ENCODE assay signal across 8 mouse cellular contexts in genomic region chr11:76446251-76446650, GRCm38 (mm10). TPM values are rescaled to one million over a fixed set of nuclear protein-coding genes. Genes with fewer than 3 reads are reported as not detected.
DNase-seq lines count a peak whose midpoint lies in the region; ATAC-seq and TF ChIP-seq lines count a peak whose summit lies in the region.

No protein-coding gene starts in this region.

- intact Hi-C loops in left cerebral cortex, postnatal 36 days (cut with DNase I): no loop called here

- no peak overlapping the region for H3K27ac ChIP-seq in heart, postnatal 0 days (ENCODE audit: low read depth)
- H3K27ac ChIP-seq in heart, embryonic 10.5 days: no peak overlapping the region; the same call in 1 of the 2 replicates
- peak overlapping the region; percentile 61 for H3K27ac ChIP-seq in embryonic facial prominence, embryonic 14.5 days (replicated peaks; ENCODE audit: low read depth, low read length)
- H3K27ac ChIP-seq in liver, embryonic 16.5 days (ENCODE audit: low read length): no peak overlapping the region

- H3K9ac ChIP-seq in heart, postnatal 0 days (replicated peaks; ENCODE audit: low read depth, low read length): no peak overlapping the region
- H3K9ac ChIP-seq in embryonic facial prominence, embryonic 14.5 days (ENCODE audit: low read depth, low read length): no peak overlapping the region
- H3K9ac ChIP-seq in liver, embryonic 16.5 days (ENCODE audit: low read depth, low read length): no peak overlapping the region

- H3K4me2 ChIP-seq in heart, postnatal 0 days (ENCODE audit: low read depth, low read length): no peak overlapping the region
- no peak overlapping the region for H3K4me2 ChIP-seq in embryonic facial prominence, embryonic 14.5 days (ENCODE audit: low read depth, low read length)
- H3K4me2 ChIP-seq in liver, embryonic 16.5 days (ENCODE audit: low read depth, low read length): peak overlapping the region; percentile 24; the same call in 1 of the 2 replicates

- DNase-seq in heart, postnatal 0 days (ENCODE audit: low spot score): no peak
- no peak for DNase-seq in heart, embryonic 10.5 days (ENCODE audit: low spot score)
- peak; percentile 38 for DNase-seq in G1E (ENCODE audit: low spot score)
- peak; percentile 83 for DNase-seq in embryonic facial prominence, embryonic 14.5 days (ENCODE audit: low spot score)
- DNase-seq in spleen, postnatal 14 days (ENCODE audit: low spot score in 2 of 2): no peak
- DNase-seq in left cerebral cortex, postnatal 36 days (ENCODE audit: low spot score in 2 of 2): no peak
- no peak for DNase-seq in ovary, postnatal 14 days (ENCODE audit: low spot score)

- ATAC-seq in heart, postnatal 0 days (ENCODE audit: insufficient read depth, low read depth): 0 out of 2 replicates have a peak, but pooled peaks have one; percentile 45
- ATAC-seq in G1E (ENCODE audit: extremely low read depth, insufficient number of reproducible peaks, low FRiP score, poor library complexity, severe bottlenecking): no peak
- ATAC-seq in embryonic facial prominence, embryonic 14.5 days (ENCODE audit: low read depth): no peak
- ATAC-seq in liver, embryonic 16.5 days (ENCODE audit: low read depth): 0 out of 2 replicates have a peak, but pooled peaks have one; percentile 32

- no peak for TF ChIP-seq EP300 in heart, postnatal 0 days (IDR thresholded peaks at IDR 0.05; ENCODE audit: low read depth)

- no peaks in the 10 kb centered on the region for H3K9me3 ChIP-seq in heart, postnatal 0 days (replicated peaks; ENCODE audit: control insufficient read depth, low read length)
- H3K9me3 ChIP-seq in heart, embryonic 10.5 days: no peaks in the 10 kb centered on the region
- no peaks in the 10 kb centered on the region for H3K9me3 ChIP-seq in G1E (replicated peaks)
- no peaks in the 10 kb centered on the region for H3K9me3 ChIP-seq in embryonic facial prominence, embryonic 14.5 days (ENCODE audit: control insufficient read depth, low read length)
- no peaks in the 10 kb centered on the region for H3K9me3 ChIP-seq in liver, embryonic 16.5 days (replicated peaks; ENCODE audit: control insufficient read depth, low read length)

- no peaks in the 10 kb centered on the region for H3K4me1 ChIP-seq in heart, postnatal 0 days (ENCODE audit: control insufficient read depth, insufficient read depth)
- H3K4me1 ChIP-seq in heart, embryonic 10.5 days: peaks cover 67% of the 10 kb centered on the region
- H3K4me1 ChIP-seq in G1E (ENCODE audit: insufficient read depth, low read depth, low read length): peaks cover 5% of the 10 kb centered on the region; the same call in 1 of the 2 replicates
- H3K4me1 ChIP-seq in embryonic facial prominence, embryonic 14.5 days (ENCODE audit: control insufficient read depth, insufficient read depth, low read length): peaks cover 35% of the 10 kb centered on the region
- H3K4me1 ChIP-seq in liver, embryonic 16.5 days (ENCODE audit: control insufficient read depth, low read depth, low read length): no peaks in the 10 kb centered on the region; the same call in 1 of the 2 replicates

- H3K27me3 ChIP-seq in heart, postnatal 0 days (ENCODE audit: control insufficient read depth, insufficient read depth, low read length): no peaks in the 10 kb centered on the region
- no peaks in the 10 kb centered on the region for H3K27me3 ChIP-seq in heart, embryonic 10.5 days (ENCODE audit: insufficient read depth, poor library complexity, severe bottlenecking)
- H3K27me3 ChIP-seq in G1E (ENCODE audit: insufficient read depth, low read length): peaks cover 64% of the 10 kb centered on the region
- no peaks in the 10 kb centered on the region for H3K27me3 ChIP-seq in embryonic facial prominence, embryonic 14.5 days (replicated peaks; ENCODE audit: control insufficient read depth, insufficient read depth, low read length)
- no peaks in the 10 kb centered on the region for H3K27me3 ChIP-seq in liver, embryonic 16.5 days (ENCODE audit: control insufficient read depth, insufficient read depth, low read depth, low read length)

- H3K36me3 ChIP-seq in heart, postnatal 0 days (replicated peaks; ENCODE audit: control insufficient read depth, insufficient read depth, low read length): peaks cover 15% of the 10 kb centered on the region; the same call in 1 of the 2 replicates
- peaks cover 47% of the 10 kb centered on the region for H3K36me3 ChIP-seq in heart, embryonic 10.5 days
- no peaks in the 10 kb centered on the region for H3K36me3 ChIP-seq in G1E (replicated peaks)
- H3K36me3 ChIP-seq in embryonic facial prominence, embryonic 14.5 days (ENCODE audit: control insufficient read depth, insufficient read depth, low read length): peaks cover 35% of the 10 kb centered on the region; the same call in 1 of the 2 replicates
- no peaks in the 10 kb centered on the region for H3K36me3 ChIP-seq in liver, embryonic 16.5 days (ENCODE audit: control insufficient read depth, insufficient read depth)

- no peak for TF ChIP-seq CTCF in heart, postnatal 0 days (IDR thresholded peaks at IDR 0.05; ENCODE audit: low read depth)
- TF ChIP-seq CTCF in G1E (IDR thresholded peaks at IDR 0.05; ENCODE audit: low read depth, low read length): no peak

- 18% methylated on average over 10 of the region's 10 CpGs for WGBS in heart, postnatal 0 days
- WGBS in heart, embryonic 10.5 days: 6% methylated on average over 10 of the region's 10 CpGs
- WGBS in embryonic facial prominence, embryonic 14.5 days: 3% methylated on average over 10 of the region's 10 CpGs
- WGBS in liver, embryonic 16.5 days (ENCODE audit: insufficient replicate concordance): 10% methylated on average over 10 of the region's 10 CpGs

- no peak overlapping the region for H3K4me3 ChIP-seq in heart, postnatal 0 days (ENCODE audit: low read depth, low read length)
- H3K4me3 ChIP-seq in heart, embryonic 10.5 days: no peak overlapping the region
- no peak overlapping the region for H3K4me3 ChIP-seq in G1E (ENCODE audit: low read depth, low read length)
- no peak overlapping the region for H3K4me3 ChIP-seq in embryonic facial prominence, embryonic 14.5 days (ENCODE audit: low read depth, low read length)
- H3K4me3 ChIP-seq in liver, embryonic 16.5 days (ENCODE audit: low read depth, low read length): no peak overlapping the region

RNA-seq across cellular contexts. Expression of gene Timm22, which starts 39.5 kb away (rescaled TPM):
- 20.1 and 42.8 TPM in 2 replicates for total RNA-seq in heart, postnatal 0 days (2014; rRNA removed; ENCODE audit: low replicate concordance)
- polyA plus RNA-seq in heart, postnatal 0 days (2015; fragmentation: Nextera tagmentation; extraction: Ambion mirVana): 90.5 and 99.9 TPM in 2 replicates
- polyA plus RNA-seq in heart, embryonic 10.5 days (2016; fragmentation: Nextera tagmentation; extraction: Ambion mirVana): 120 and 129 TPM in 2 replicates
- total RNA-seq in G1E (2014; fragmentation: Nextera tagmentation) (24.5 and 29.9 TPM in 2 replicates), G1E (2017) (23.9 and 25.0 TPM in 2 replicates)
- 22.8 and 28.1 TPM in 2 replicates for polyA plus RNA-seq in G1E (2012)
- 113 and 124 TPM in 2 replicates for polyA plus RNA-seq in embryonic facial prominence, embryonic 14.5 days (2014; fragmentation: Nextera tagmentation; extraction: Ambion mirVana)
- polyA plus RNA-seq in liver, embryonic 16.5 days (2015; fragmentation: Nextera tagmentation; extraction: Ambion mirVana): 33.7 and 35.7 TPM in 2 replicates
- total RNA-seq in left cerebral cortex, postnatal 36 days (2021): 10 to 100 TPM; 38.3 to 38.4 TPM

RNA-seq across cellular contexts. Expression of gene Nxn, which starts 47.3 kb away (rescaled TPM):
- 35.6 and 50.7 TPM in 2 replicates for total RNA-seq in heart, postnatal 0 days (2014; rRNA removed; ENCODE audit: low replicate concordance)
- polyA plus RNA-seq in heart, postnatal 0 days (2015; fragmentation: Nextera tagmentation; extraction: Ambion mirVana): 10.6 TPM in 2 replicates
- 27.9 and 34.5 TPM in 2 replicates for polyA plus RNA-seq in heart, embryonic 10.5 days (2016; fragmentation: Nextera tagmentation; extraction: Ambion mirVana)
- total RNA-seq in G1E (2014; fragmentation: Nextera tagmentation) (4.4 TPM in 2 replicates), G1E (2017) (5.0 and 6.0 TPM in 2 replicates)
- polyA plus RNA-seq in G1E (2012): 4.8 TPM in 2 replicates
- 63.8 and 70.2 TPM in 2 replicates for polyA plus RNA-seq in embryonic facial prominence, embryonic 14.5 days (2014; fragmentation: Nextera tagmentation; extraction: Ambion mirVana)
- polyA plus RNA-seq in liver, embryonic 16.5 days (2015; fragmentation: Nextera tagmentation; extraction: Ambion mirVana): 2.0 and 2.6 TPM in 2 replicates
- 10 to 100 TPM; 11.0 to 11.6 TPM for total RNA-seq in left cerebral cortex, postnatal 36 days (2021)

Comparison
In these comparisons a context has a peak if more than half of its experiments do, and no peak if none do; other contexts are left out.
1. ATAC-seq: peak in heart, postnatal 0 days (single experiment) and liver, embryonic 16.5 days (single experiment); none in G1E (single experiment) and embryonic facial prominence, embryonic 14.5 days (single experiment).
2. DNase-seq: peak in G1E (single experiment) and embryonic facial prominence, embryonic 14.5 days (single experiment); none in heart, postnatal 0 days (single experiment), heart, embryonic 10.5 days (single experiment), spleen, postnatal 14 days (0 of 2), left cerebral cortex, postnatal 36 days (0 of 2) and ovary, postnatal 14 days (single experiment).